Mouse (Mus musculus) intestine, embryonic 15.5 days (tissue): ENCODE data around the gene Faap100. TPM values are rescaled to one million over a fixed set of nuclear protein-coding genes. Genes with fewer than 3 reads are reported as not detected.

Source experiments
- ATAC-seq: fragments of 200-750 bp; cut with Nextera tagmentation; 2 replicates; pipeline ENCODE4 v1.8.0; 2017; ENCODE audit warnings: moderate TSS enrichment, moderate library complexity
- H3K27ac ChIP-seq: fragments of 300-500 bp; sonication (generic); 2 replicates; pipeline ENCODE4 v1.5.1; 2015; ENCODE audit warnings: mild to moderate bottlenecking, inconsistent platforms
- H3K27me3 ChIP-seq: fragments of 300-500 bp; sonication (generic); replicated peaks from 2 replicates; pipeline ENCODE4 v1.6.1; 2015; ENCODE audit warnings: inconsistent platforms
- H3K36me3 ChIP-seq: fragments of 300-500 bp; sonication (generic); 2 replicates; pipeline ENCODE4 v1.6.1; 2015; ENCODE audit warnings: inconsistent platforms
- H3K4me1 ChIP-seq: fragments of 300-500 bp; sonication (generic); replicated peaks from 2 replicates; pipeline ENCODE4 v1.6.1; 2015; ENCODE audit warnings: inconsistent platforms
- H3K4me2 ChIP-seq: fragments of 300-500 bp; sonication (generic); replicated peaks from 2 replicates; pipeline ENCODE4 v1.6.1; 2015; ENCODE audit warnings: mild to moderate bottlenecking, inconsistent platforms
- H3K4me3 ChIP-seq: fragments of 300-500 bp; sonication (generic); replicated peaks from 2 replicates; pipeline ENCODE4 v1.5.1; 2015; ENCODE audit warnings: inconsistent platforms
- H3K9ac ChIP-seq: fragments of 300-500 bp; sonication (generic); 2 replicates; pipeline ENCODE4 v1.6.1; 2015; ENCODE audit warnings: inconsistent platforms
- H3K9me3 ChIP-seq: fragments of 300-500 bp; sonication (generic); 2 replicates; pipeline ENCODE4 v1.6.1; 2016; ENCODE audit warnings: inconsistent platforms
- WGBS: fragments of 180-500 bp; shearing (Covaris S2); methylation state at CpG from one replicate; pipeline ENCODE4 v1.1.7; 2015; 5-methylcytosine and 5-hydroxymethylcytosine counted together
- polyA plus RNA-seq: library from polyadenylated mRNA; unstranded; fragments of >200 nt; fragmentation: Nextera tagmentation; extraction: Ambion mirVana; gene quantifications from 2 replicates; pipeline ENCODE4 v1.2.1, GENCODE M21; 2015

Gene Faap100
- polyA plus RNA-seq, 1 experiment from 2014 or later = 24.2 TPM

- no peak overlapping the region for H3K4me3 ChIP-seq
- no peak overlapping the region for H3K4me2 ChIP-seq
- ATAC-seq = no peak
- peaks cover 23% of the 10 kb centered on the region for H3K4me1 ChIP-seq
- H3K9ac ChIP-seq = 0 out of 2 replicates have a peak overlapping the region, but pooled peaks have one; percentile 13
- no peaks in the 10 kb centered on the region for H3K27me3 ChIP-seq
- 87% methylated on average over 23 of the region's 23 CpGs for WGBS
- H3K27ac ChIP-seq = no peak overlapping the region
- H3K9me3 ChIP-seq = no peaks in the 10 kb centered on the region
- H3K36me3 ChIP-seq = peaks cover 40% of the 10 kb centered on the region
These were observed 4.6 kb downstream of the Faap100 start for GRCm38 (mm10) chr11:120373820-120374586.

- WGBS = 64% methylated on average over 13 of the region's 13 CpGs
- H3K27me3 ChIP-seq = no peaks in the 10 kb centered on the region
- peaks cover 19% of the 10 kb centered on the region for H3K4me1 ChIP-seq
- no peak overlapping the region for H3K9ac ChIP-seq
- H3K9me3 ChIP-seq = no peaks in the 10 kb centered on the region
- H3K4me3 ChIP-seq = no peak overlapping the region
- ATAC-seq = no peak
- no peak overlapping the region for H3K27ac ChIP-seq
- H3K4me2 ChIP-seq = no peak overlapping the region
- peaks cover 40% of the 10 kb centered on the region for H3K36me3 ChIP-seq
These were observed 5.5 kb downstream of the Faap100 start for GRCm38 (mm10) chr11:120373025-120373424.

- H3K4me2 ChIP-seq = no peak overlapping the region
- H3K36me3 ChIP-seq = peaks cover 19% of the 10 kb centered on the region
- ATAC-seq = peak; percentile 80
- H3K9ac ChIP-seq = no peak overlapping the region
- no peaks in the 10 kb centered on the region for H3K9me3 ChIP-seq
- 0 out of 2 replicates have a peak, but pooled peaks cover 5% of the 10 kb centered on the region for H3K4me1 ChIP-seq
- WGBS = 33% methylated on average over 8 of the region's 8 CpGs
- no peak overlapping the region for H3K4me3 ChIP-seq
- no peaks in the 10 kb centered on the region for H3K27me3 ChIP-seq
- no peak overlapping the region for H3K27ac ChIP-seq
These were observed 8.9 kb downstream of the Faap100 start for GRCm38 (mm10) chr11:120369656-120370055.

DNA sequence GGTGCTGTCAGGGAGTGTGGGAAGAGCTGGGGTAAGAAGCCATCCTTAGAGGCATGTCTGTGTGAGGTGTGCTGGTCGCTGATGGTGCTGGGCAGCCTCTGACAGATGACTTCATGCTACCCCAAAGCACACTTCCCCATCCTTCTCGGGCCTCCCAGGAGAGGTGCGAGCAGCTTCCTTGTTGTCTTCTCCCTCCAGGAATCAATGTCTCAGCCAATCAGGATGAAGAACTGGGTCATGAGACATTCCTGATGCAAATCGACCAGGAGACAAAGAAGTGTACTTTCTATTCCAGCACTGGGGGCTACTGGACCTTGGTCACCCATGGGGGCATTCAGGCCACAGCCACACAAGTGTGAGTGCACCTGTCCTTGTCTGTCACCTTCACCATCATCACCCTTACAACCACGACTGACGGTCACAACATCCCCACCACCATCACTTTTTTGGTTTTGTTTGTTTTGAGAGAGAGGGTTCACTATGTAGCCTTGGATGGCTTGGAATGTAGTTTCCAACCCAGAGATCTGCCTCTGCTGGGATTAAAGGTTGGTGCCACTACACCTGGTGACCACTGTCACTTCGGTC is 12.0 kb downstream of the Faap100 start:
- H3K4me3 ChIP-seq = no peak overlapping the region
- no peaks in the 10 kb centered on the region for H3K9me3 ChIP-seq
- no peak overlapping the region for H3K9ac ChIP-seq
- no peak for ATAC-seq
- H3K36me3 ChIP-seq = peaks cover 8% of the 10 kb centered on the region; the same call in 1 of the 2 replicates
- 0 out of 2 replicates have a peak, but pooled peaks cover 5% of the 10 kb centered on the region for H3K4me1 ChIP-seq
- no peak overlapping the region for H3K4me2 ChIP-seq
- 38% methylated on average over 7 of the region's 7 CpGs for WGBS
- H3K27me3 ChIP-seq = no peaks in the 10 kb centered on the region
- no peak overlapping the region for H3K27ac ChIP-seq

GRCm38 (mm10) chr11:120362891-120363290 is 15.7 kb downstream of the Faap100 start:
- Histone ChIP-seq H3K4me2 (no peak overlapping the region), H3K27ac (no peak overlapping the region), H3K27me3 (no peaks in the 10 kb centered on the region), H3K9me3 (no peaks in the 10 kb centered on the region), H3K4me1 (peaks cover 22% of the 10 kb centered on the region), H3K36me3 (no peaks in the 10 kb centered on the region), H3K4me3 (no peak overlapping the region), H3K9ac (no peak overlapping the region)
- no peak for ATAC-seq
- WGBS = 91% methylated on average over 6 of the region's 6 CpGs

GRCm38 (mm10) chr11:120361295-120361694 is 17.3 kb downstream of the Faap100 start, which contains the start of gene Fscn2:
Gene Fscn2 (plus strand): TSS chr11:120361534.
- Histone ChIP-seq H3K9me3 (no peaks in the 10 kb centered on the region), H3K4me3 (no peak within 1 kb of the TSS), H3K27ac (no peak within 1 kb of the TSS), H3K36me3 (no peaks in the 10 kb centered on the region), H3K4me2 (no peak within 1 kb of the TSS), H3K9ac (no peak within 1 kb of the TSS), H3K4me1 (peaks cover 30% of the 10 kb centered on the region), H3K27me3 (no peaks in the 10 kb centered on the region)
- WGBS = 58% methylated on average over 10 of the region's 10 CpGs
- no peak for ATAC-seq

DNA sequence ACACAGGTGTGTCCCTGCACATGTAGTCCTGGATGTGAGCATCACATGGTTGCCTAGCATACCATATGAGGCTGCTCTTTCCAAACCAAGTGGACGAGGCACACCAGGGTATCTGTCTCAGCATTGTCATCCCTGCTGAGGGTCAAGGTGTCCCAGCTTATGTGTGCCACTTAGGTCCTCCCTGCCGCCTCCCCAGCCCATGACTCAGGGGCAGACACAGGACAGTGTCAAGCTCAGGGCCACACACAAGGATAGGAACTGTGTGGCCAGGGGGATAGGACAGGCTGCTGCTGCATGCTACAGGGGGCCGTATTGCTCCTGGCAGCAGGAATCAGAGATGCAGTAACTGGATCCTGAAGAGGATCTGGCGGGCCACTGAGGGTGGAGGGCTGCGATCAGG is 17.8 kb downstream of the Faap100 start:
- H3K27me3 ChIP-seq = no peaks in the 10 kb centered on the region
- H3K36me3 ChIP-seq = no peaks in the 10 kb centered on the region
- H3K27ac ChIP-seq = no peak overlapping the region
- H3K9me3 ChIP-seq = no peaks in the 10 kb centered on the region
- no peak overlapping the region for H3K4me2 ChIP-seq
- H3K9ac ChIP-seq = no peak overlapping the region
- H3K4me3 ChIP-seq = no peak overlapping the region
- 78% methylated on average over 5 of the region's 5 CpGs for WGBS
- no peak for ATAC-seq
- H3K4me1 ChIP-seq = peaks cover 32% of the 10 kb centered on the region

- ATAC-seq = no peak
These were observed 18.5 kb downstream of the Faap100 start for GRCm38 (mm10) chr11:120360062-120360461.

DNA sequence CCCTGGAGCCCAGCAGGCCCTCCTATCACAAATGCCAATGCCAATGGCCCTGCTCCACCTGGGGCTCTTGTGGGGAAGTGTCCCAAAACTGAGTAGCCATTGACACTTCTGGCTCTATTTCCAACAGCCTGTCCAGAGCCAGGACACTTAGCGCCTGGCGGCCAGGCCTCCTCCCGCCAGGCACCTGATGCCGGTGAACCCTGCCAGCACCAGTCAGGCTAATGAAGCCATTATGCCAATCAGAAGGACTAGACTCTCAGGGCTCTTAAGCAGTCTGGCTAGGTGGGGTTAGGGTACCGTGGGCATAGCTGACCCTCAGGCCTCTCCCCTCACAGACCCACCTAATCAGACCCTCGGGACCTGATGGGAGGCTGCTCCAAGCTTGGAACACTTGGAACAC is 19.2 kb downstream of the Faap100 start:
- no peak for ATAC-seq
- H3K4me1 ChIP-seq = peaks cover 44% of the 10 kb centered on the region
- 78% methylated on average over 6 of the region's 6 CpGs for WGBS
- no peaks in the 10 kb centered on the region for H3K27me3 ChIP-seq
- H3K4me3 ChIP-seq = no peak overlapping the region
- H3K27ac ChIP-seq = no peak overlapping the region
- no peaks in the 10 kb centered on the region for H3K36me3 ChIP-seq
- no peak overlapping the region for H3K4me2 ChIP-seq
- H3K9ac ChIP-seq = no peak overlapping the region
- H3K9me3 ChIP-seq = no peaks in the 10 kb centered on the region

More at GRCm38 (mm10) chr11:120360062-120360461, 18.5 kb downstream of the Faap100 start:
- Histone ChIP-seq H3K27ac (no peak overlapping the region), H3K4me1 (peaks cover 39% of the 10 kb centered on the region), H3K27me3 (no peaks in the 10 kb centered on the region), H3K4me3 (no peak overlapping the region), H3K9ac (no peak overlapping the region), H3K4me2 (no peak overlapping the region), H3K36me3 (no peaks in the 10 kb centered on the region), H3K9me3 (no peaks in the 10 kb centered on the region)
- 46% methylated on average over 8 of the region's 8 CpGs for WGBS

DNA sequence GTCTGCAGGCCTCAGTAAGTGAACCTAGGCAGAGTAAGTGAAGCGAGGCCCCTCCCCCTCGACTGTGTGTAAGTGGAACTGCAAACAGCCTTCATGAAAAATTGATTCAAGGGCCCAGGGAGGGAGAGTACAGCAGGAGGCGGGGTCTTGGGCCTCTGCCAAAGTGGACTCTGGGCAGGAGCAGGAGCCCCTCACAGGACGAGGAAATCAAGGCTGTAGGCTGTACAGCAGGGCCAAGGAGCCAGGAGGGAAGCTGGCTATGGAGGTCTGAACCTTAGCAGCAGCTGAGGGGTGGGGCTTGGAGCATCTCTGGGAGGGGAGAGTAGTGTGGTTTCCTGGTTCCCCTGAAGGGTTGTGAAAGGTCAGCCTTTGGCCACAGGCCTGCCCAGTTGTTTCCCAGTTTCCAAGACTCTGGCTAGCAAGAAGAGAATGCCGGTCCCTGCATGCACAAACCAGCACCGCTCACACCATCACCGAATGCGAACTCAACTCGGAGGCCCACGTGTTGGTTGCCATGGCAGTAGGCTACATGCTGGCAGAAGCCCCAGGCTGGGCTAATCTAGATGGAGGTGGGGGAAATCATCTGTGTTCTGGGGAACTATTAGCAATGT is 20.7 kb downstream of the Faap100 start:
- H3K27ac ChIP-seq = peak overlapping the region; percentile 79
- H3K9me3 ChIP-seq = no peaks in the 10 kb centered on the region
- no peaks in the 10 kb centered on the region for H3K27me3 ChIP-seq
- ATAC-seq = peak; percentile 70
- peaks cover 55% of the 10 kb centered on the region for H3K4me1 ChIP-seq
- 9% methylated on average over 10 of the region's 10 CpGs for WGBS
- peak overlapping the region; percentile 33 for H3K4me2 ChIP-seq
- no peak overlapping the region for H3K4me3 ChIP-seq
- no peaks in the 10 kb centered on the region for H3K36me3 ChIP-seq
- H3K9ac ChIP-seq = peak overlapping the region; percentile 28; the same call in 1 of the 2 replicates

- Histone ChIP-seq H3K36me3 (no peaks in the 10 kb centered on the region), H3K4me1 (peaks cover 63% of the 10 kb centered on the region), H3K4me3 (no peak overlapping the region), H3K27ac (peak overlapping the region; percentile 79; the same call in 1 of the 2 replicates), H3K27me3 (no peaks in the 10 kb centered on the region), H3K9me3 (no peaks in the 10 kb centered on the region), H3K4me2 (no peak overlapping the region), H3K9ac (no peak overlapping the region)
- ATAC-seq = no peak
- 96% methylated on average over 4 of the region's 4 CpGs for WGBS
These were observed 21.7 kb downstream of the Faap100 start for GRCm38 (mm10) chr11:120356900-120357299.

- H3K27ac ChIP-seq = 0 out of 2 replicates have a peak overlapping the region, but pooled peaks have one; percentile 1
- 83% methylated on average over 15 of the region's 15 CpGs for WGBS
- no peak overlapping the region for H3K9ac ChIP-seq
- peaks cover 68% of the 10 kb centered on the region for H3K4me1 ChIP-seq
- no peaks in the 10 kb centered on the region for H3K9me3 ChIP-seq
- H3K27me3 ChIP-seq = no peaks in the 10 kb centered on the region
- no peak for ATAC-seq
- H3K36me3 ChIP-seq = no peaks in the 10 kb centered on the region
- no peak overlapping the region for H3K4me3 ChIP-seq
- H3K4me2 ChIP-seq = no peak overlapping the region
These were observed 22.2 kb downstream of the Faap100 start for GRCm38 (mm10) chr11:120356319-120356840.
